Mouse (Mus musculus): ENCODE data around the gene Sdf4.

Sdf4 gene

GRCm38 (mm10) chr4:156004109-156004508 is 11.4 kb downstream of the Sdf4 start:
- DNase-seq (ENCODE audit: low read depth in 1 of 2, low spot score in 2 of 2) = no peak

GRCm38 (mm10) chr4:156008369-156008768 is 15.7 kb downstream of the Sdf4 start:
- no peak for DNase-seq (ENCODE audit: low read depth in 1 of 2, low spot score in 2 of 2)

- DNase-seq (ENCODE audit: low read depth in 1 of 2, low spot score in 2 of 2) = no peak
These were observed 21.0 kb downstream of the Sdf4 start, which contains the start of gene Tnfrsf4 for GRCm38 (mm10) chr4:156013637-156014036. TSS of gene Tnfrsf4 (plus strand) at chr4:156013843.

GRCm38 (mm10) chr4:156014436-156014835 is 21.8 kb downstream of the Sdf4 start:
- DNase-seq (ENCODE audit: low read depth in 1 of 2, low spot score in 2 of 2) = no peak

- DNase-seq (ENCODE audit: low read depth in 1 of 2, low spot score in 2 of 2) = no peak
These were observed 27.1 kb downstream of the Sdf4 start for GRCm38 (mm10) chr4:156019771-156020170.

- no peak for DNase-seq (ENCODE audit: low read depth in 1 of 2, low spot score in 2 of 2)
These were observed 28.7 kb downstream of the Sdf4 start for GRCm38 (mm10) chr4:156021381-156021780.

- no peak for DNase-seq (ENCODE audit: low read depth in 1 of 2, low spot score in 2 of 2)
These were observed 29.3 kb downstream of the Sdf4 start for GRCm38 (mm10) chr4:156021942-156022419.

GRCm38 (mm10) chr4:156023520-156023919 is 30.8 kb downstream of the Sdf4 start:
- no peak for DNase-seq (ENCODE audit: low read depth in 1 of 2, low spot score in 2 of 2)

- no peak for DNase-seq (ENCODE audit: low read depth in 1 of 2, low spot score in 2 of 2)
These were observed 31.5 kb downstream of the Sdf4 start for GRCm38 (mm10) chr4:156024184-156024583.

- no peak for DNase-seq (ENCODE audit: low read depth in 1 of 2, low spot score in 2 of 2)
These were observed 33.3 kb downstream of the Sdf4 start, which contains the start of gene Tnfrsf18 for GRCm38 (mm10) chr4:156026013-156026412. TSS of gene Tnfrsf18 (plus strand) at chr4:156026164.

GRCm38 (mm10) chr4:156028580-156028979 is 35.9 kb downstream of the Sdf4 start:
- no peak for DNase-seq (ENCODE audit: low read depth in 1 of 2, low spot score in 2 of 2)

GRCm38 (mm10) chr4:156030651-156031118 is 38.0 kb downstream of the Sdf4 start:
- no peak for DNase-seq (ENCODE audit: low read depth in 1 of 2, low spot score in 2 of 2)

- no peak for DNase-seq (ENCODE audit: low read depth in 1 of 2, low spot score in 2 of 2)
These were observed 38.6 kb downstream of the Sdf4 start for GRCm38 (mm10) chr4:156031255-156031592.

GRCm38 (mm10) chr4:156031593-156032391 is 39.1 kb downstream of the Sdf4 start:
- peak in 1 of 2 experiments; percentile 14 for DNase-seq (ENCODE audit: low read depth in 1 of 2, low spot score in 2 of 2)

GRCm38 (mm10) chr4:156032856-156033255 is 40.2 kb downstream of the Sdf4 start:
- DNase-seq (ENCODE audit: low read depth in 1 of 2, low spot score in 2 of 2) = no peak

- DNase-seq (ENCODE audit: low read depth in 1 of 2, low spot score in 2 of 2) = peak; percentile 14 to 16
These were observed 40.9 kb downstream of the Sdf4 start for GRCm38 (mm10) chr4:156033476-156034119.

- no peak for DNase-seq (ENCODE audit: low read depth in 1 of 2, low spot score in 2 of 2)
These were observed 41.6 kb downstream of the Sdf4 start for GRCm38 (mm10) chr4:156034301-156034700.

- DNase-seq (ENCODE audit: low read depth in 1 of 2, low spot score in 2 of 2) = no peak
These were observed 42.2 kb downstream of the Sdf4 start for GRCm38 (mm10) chr4:156034901-156035300.

GRCm38 (mm10) chr4:156044754-156045153 is 52.1 kb downstream of the Sdf4 start:
- DNase-seq (ENCODE audit: low read depth in 1 of 2, low spot score in 2 of 2) = no peak

- DNase-seq (ENCODE audit: low read depth in 1 of 2, low spot score in 2 of 2) = no peak
These were observed 57.1 kb downstream of the Sdf4 start for GRCm38 (mm10) chr4:156049779-156050178.

- DNase-seq (ENCODE audit: low read depth in 1 of 2, low spot score in 2 of 2) = no peak
These were observed 57.8 kb downstream of the Sdf4 start for GRCm38 (mm10) chr4:156050391-156050980.

GRCm38 (mm10) chr4:156053113-156053512 is 60.4 kb downstream of the Sdf4 start:
- DNase-seq (ENCODE audit: low read depth in 1 of 2, low spot score in 2 of 2) = no peak
